Mouse (Mus musculus) heart, adult 2 months (tissue): ENCODE measurements at regions not wholly inside any gene's neighbourhood (a gene's known extent, or its start where the extent isn't known, plus 50 kb on each side); places are given as distances from the start of the nearest gene placed in this dataset.

ENCODE experiments used
- CTCF ChIP-seq: fragments of 200-600 bp; IDR thresholded peaks from 2 replicates; pipeline ENCODE4 v1.8.1; 2022; ENCODE audit warnings: antibody characterized with exemption, mild to moderate bottlenecking, moderate library complexity
- EP300 ChIP-seq: fragments of 200-500 bp; IDR thresholded peaks from 2 replicates; pipeline ENCODE4 v1.6.1; 2011; ENCODE audit warnings: low read depth, low read length, control low read depth; ENCODE audit not compliant: insufficient read depth
- POLR2A ChIP-seq: fragments of 200-500 bp; IDR thresholded peaks from 2 replicates; pipeline ENCODE4 v1.6.1; 2011; ENCODE audit warnings: mild to moderate bottlenecking, low read depth, low read length, control low read depth; ENCODE audit not compliant: insufficient read depth

GRCm38 (mm10) chr1:73799246-73799645, 325.0 kb downstream of the Tns1 start:
- TF ChIP-seq CTCF (no peak), POLR2A (no peak), EP300 (no peak)
